Mouse (Mus musculus): ENCODE measurements around the gene Zfp804a. TPM values are rescaled to one million over a fixed set of nuclear protein-coding genes. Genes with fewer than 3 reads are reported as not detected.

The Zfp804a gene
- total and polyA plus RNA-seq, 3 experiments, result not detected

GRCm38 (mm10) chr2:82294932-82295493, 242.0 kb downstream of the Zfp804a start:
- TF ChIP-seq ZC3H11A (IDR thresholded peaks at IDR 0.05; ENCODE audit: low read depth, low read length) (no peak), CHD1 (IDR thresholded peaks at IDR 0.05; ENCODE audit: low read depth, low read length) (no peak), RAD21 (IDR thresholded peaks at IDR 0.05; ENCODE audit: low read depth, low read length) (no peak), MAZ (IDR thresholded peaks at IDR 0.05; ENCODE audit: low read depth, low read length) (no peak), CHD2 (IDR thresholded peaks at IDR 0.05; ENCODE audit: low read length) (no peak), MXI1 (IDR thresholded peaks at IDR 0.05; ENCODE audit: low read depth, low read length) (no peak), ELF1 (IDR thresholded peaks at IDR 0.05; ENCODE audit: low read depth, low read length) (no peak), E2F4 (IDR thresholded peaks at IDR 0.05; ENCODE audit: insufficient replicate concordance, low read depth, low read length) (no peak), USF2 (conservative IDR thresholded peaks at IDR 0.05; ENCODE audit: low read depth, low read length) (no peak), POLR2AphosphoS2 (IDR thresholded peaks at IDR 0.05; ENCODE audit: low read depth, low read length) (no peak), CTCF (conservative IDR thresholded peaks at IDR 0.05 in 1 of 2, IDR thresholded peaks at IDR 0.05 in 1 of 2; ENCODE audit: low read depth in 2 of 2, low read length in 2 of 2) (no peak), MYC (IDR thresholded peaks at IDR 0.05; ENCODE audit: low read depth, low read length) (no peak), MAFK (IDR thresholded peaks at IDR 0.05; ENCODE audit: insufficient replicate concordance, low read length) (no peak), GABPA (IDR thresholded peaks at IDR 0.05; ENCODE audit: insufficient replicate concordance, low read depth, low read length) (no peak), IRF4 (IDR thresholded peaks at IDR 0.05; ENCODE audit: low read depth, low read length) (no peak), USF1 (IDR thresholded peaks at IDR 0.05; ENCODE audit: low read depth, low read length) (no peak), RCOR1 (conservative IDR thresholded peaks at IDR 0.05; ENCODE audit: low read depth, low read length) (no peak), SIN3A (IDR thresholded peaks at IDR 0.05; ENCODE audit: low read length) (no peak), NRF1 (IDR thresholded peaks at IDR 0.05; ENCODE audit: low read depth, low read length) (no peak), HCFC1 (IDR thresholded peaks at IDR 0.05; ENCODE audit: low read depth, low read length) (no peak)
- no peak overlapping the region for H3K4me2 ChIP-seq (ENCODE audit: insufficient read depth, low read depth, poor library complexity, severe bottlenecking)
- no peak overlapping the region for H3K4me3 ChIP-seq (replicated peaks in 1 of 3; ENCODE audit: low read depth in 2 of 3, low read length in 2 of 3, poor library complexity in 1 of 3)
- H3K9ac ChIP-seq (ENCODE audit: insufficient read depth, low read depth), result no peak overlapping the region
- dilution Hi-C loops (cut with MboI; ENCODE audit: extremely low pct_ligation_motif_present, extremely low pct_unique_long_range_greater_than_20kb, low sequenced_read_pairs), result no loop called here
- in situ Hi-C loops (cut with MboI; ENCODE audit: low pct_ligation_motif_present, low pct_unique_long_range_greater_than_20kb, low sequenced_read_pairs), result no loop called here
- DNase-seq (ENCODE audit: extremely low read depth), result no peak
- H3K79me2 ChIP-seq (replicated peaks; ENCODE audit: control insufficient read depth, extremely low read depth, insufficient read depth, poor library complexity, severe bottlenecking), result no peaks in the 10 kb centered on the region
- no peaks in the 10 kb centered on the region for H3K4me1 ChIP-seq (ENCODE audit: control insufficient read depth in 1 of 2, insufficient read depth in 2 of 2)
- no peaks in the 10 kb centered on the region for H3K27me3 ChIP-seq (replicated peaks)
- H3K9me3 ChIP-seq (replicated peaks; ENCODE audit: low read length), result no peaks in the 10 kb centered on the region
- H3K36me3 ChIP-seq (replicated peaks in 1 of 2; ENCODE audit: control insufficient read depth in 1 of 2, insufficient read depth in 1 of 2, low read length in 1 of 2), result no peaks in the 10 kb centered on the region
- H3K27ac ChIP-seq (ENCODE audit: insufficient read depth, low read depth), result no peak overlapping the region

All from CH12.LX (cell line).